ENCODE assay signal across 22 mouse cellular contexts in the genomic region with DNA sequence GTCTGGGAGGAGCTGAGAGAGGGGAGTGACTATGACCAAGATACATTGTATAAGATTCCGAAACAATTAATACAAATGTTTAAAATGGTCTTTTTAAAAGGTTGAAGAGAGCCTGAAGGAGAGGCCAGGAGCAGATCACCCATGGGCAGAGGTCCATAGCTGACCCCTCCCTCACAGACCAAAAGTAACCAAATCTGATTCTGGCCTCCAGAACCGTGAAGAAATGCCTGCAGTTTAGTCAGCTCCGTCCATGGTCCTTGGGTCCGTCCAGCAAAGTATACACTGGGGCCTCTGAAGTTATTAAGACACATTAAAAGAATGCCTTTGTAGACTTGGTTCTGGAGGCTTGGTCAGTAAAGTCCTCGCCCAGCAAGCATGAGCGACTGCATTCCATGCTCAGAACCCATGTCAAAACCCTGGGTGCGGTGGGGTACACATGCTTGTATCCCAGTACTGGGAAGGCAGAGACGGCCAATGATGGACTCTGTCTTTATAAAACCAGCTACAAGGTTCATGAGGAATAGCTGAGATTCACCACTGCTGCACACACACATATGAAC.
DNase-seq lines count a peak whose midpoint lies in the region; ATAC-seq and TF ChIP-seq lines count a peak whose summit lies in the region.
"Had no signal": no experiment of that assay in that cellular context is flagged by ENCODE, and none has a peak within 500 bp of the region (broad histone marks: within the 10 kb centered on the region; RNA-seq: fewer than 3 reads in every experiment).

No protein-coding gene starts in this region.

- H3K9me3 ChIP-seq in heart, embryonic 10.5 days: no peaks in the 10 kb centered on the region
- no peaks in the 10 kb centered on the region for H3K9me3 ChIP-seq in stomach, embryonic 15.5 days
- no peaks in the 10 kb centered on the region for H3K9me3 ChIP-seq in stomach, postnatal 0 days (ENCODE audit: control insufficient read depth, low read length)
- H3K9me3 ChIP-seq in kidney, postnatal 0 days (replicated peaks; ENCODE audit: low read length): no peaks in the 10 kb centered on the region
- H3K9me3 ChIP-seq: embryonic facial prominence, embryonic 15.5 days; heart, embryonic 13.5 days; limb, embryonic 10.5 days; megakaryocyte, embryonic 14.5 days had no signal

- no peak for TF ChIP-seq EP300 in stomach, postnatal 0 days (optimal IDR thresholded peaks at IDR 0.05)

- no peak for TF ChIP-seq CTCF in stomach, postnatal 0 days (IDR thresholded peaks at IDR 0.05; ENCODE audit: low read depth)
- no peak for TF ChIP-seq CTCF in kidney, postnatal 0 days (IDR thresholded peaks at IDR 0.05; ENCODE audit: low read depth)
- no peak for TF ChIP-seq CTCF in small intestine, adult 2 months (IDR thresholded peaks at IDR 0.05; ENCODE audit: extremely low read depth, insufficient read length, insufficient replicate concordance, low read depth, low read length)

- no peak for TF ChIP-seq POLR2A in small intestine, adult 2 months (IDR thresholded peaks at IDR 0.05; ENCODE audit: low read depth, low read length)

- no peak overlapping the region for H3K4me3 ChIP-seq in heart, embryonic 10.5 days
- no peak overlapping the region for H3K4me3 ChIP-seq in stomach, embryonic 15.5 days (replicated peaks)
- no peak overlapping the region for H3K4me3 ChIP-seq in stomach, postnatal 0 days (ENCODE audit: low read depth, low read length)
- H3K4me3 ChIP-seq in kidney, postnatal 0 days (replicated peaks; ENCODE audit: low read depth, low read length): no peak overlapping the region
- no peak overlapping the region for H3K4me3 ChIP-seq in small intestine, adult 2 months (ENCODE audit: low read depth, low read length)
- H3K4me3 ChIP-seq: embryonic facial prominence, embryonic 15.5 days; heart, embryonic 13.5 days; layer of hippocampus, adult 2 months; left cerebral cortex, adult 2 months; limb, embryonic 10.5 days; megakaryocyte, embryonic 14.5 days had no signal

- ATAC-seq in stomach, embryonic 15.5 days (ENCODE audit: insufficient read depth, low FRiP score, low read depth): no peak
- ATAC-seq in stomach, postnatal 0 days (ENCODE audit: low FRiP score, low TSS enrichment): no peak
- peak; percentile 48; the same call in 1 of the 2 replicates for ATAC-seq in kidney, postnatal 0 days (replicated peaks; ENCODE audit: low FRiP score, low read depth)
- ATAC-seq: CD4-positive, CD25-positive, alpha-beta regulatory T cell, adult 4 months; forebrain, postnatal 0 days had no signal

- 88% methylated on average over 8 of the region's 8 CpGs for WGBS in heart, embryonic 10.5 days
- 84% methylated on average over 8 of the region's 8 CpGs for WGBS in stomach, embryonic 15.5 days
- WGBS in stomach, postnatal 0 days: 70% methylated on average over 8 of the region's 8 CpGs
- WGBS in kidney, postnatal 0 days: 51% methylated on average over 8 of the region's 8 CpGs
- WGBS in small intestine, adult 2 months: 57% methylated on average over 8 of the region's 8 CpGs

- H3K4me1 ChIP-seq in heart, embryonic 10.5 days: peaks cover 32% of the 10 kb centered on the region
- H3K4me1 ChIP-seq in stomach, embryonic 15.5 days: no peaks in the 10 kb centered on the region; the same call in 1 of the 2 replicates
- H3K4me1 ChIP-seq in stomach, postnatal 0 days (replicated peaks; ENCODE audit: control insufficient read depth, insufficient read depth): peaks cover 4% of the 10 kb centered on the region; the same call in 1 of the 2 replicates
- H3K4me1 ChIP-seq in kidney, postnatal 0 days (replicated peaks; ENCODE audit: insufficient read depth, low read length): peaks cover 3% of the 10 kb centered on the region; the same call in 1 of the 2 replicates
- peaks cover 36% of the 10 kb centered on the region; the same call in 1 of the 2 replicates for H3K4me1 ChIP-seq in small intestine, adult 2 months (ENCODE audit: control insufficient read depth, insufficient read depth, insufficient read length, low read length)
- H3K4me1 ChIP-seq: limb, embryonic 10.5 days had no signal

- peaks cover 16% of the 10 kb centered on the region; the same call in 1 of the 2 replicates for H3K27me3 ChIP-seq in heart, embryonic 10.5 days (ENCODE audit: insufficient read depth, poor library complexity, severe bottlenecking)
- no peaks in the 10 kb centered on the region for H3K27me3 ChIP-seq in stomach, embryonic 15.5 days (replicated peaks)
- no peaks in the 10 kb centered on the region for H3K27me3 ChIP-seq in stomach, postnatal 0 days (ENCODE audit: control insufficient read depth, insufficient read depth, low read length)
- no peaks in the 10 kb centered on the region for H3K27me3 ChIP-seq in kidney, postnatal 0 days (ENCODE audit: insufficient read depth, low read length)
- no peaks in the 10 kb centered on the region for H3K27me3 ChIP-seq in small intestine, adult 2 months (ENCODE audit: control insufficient read depth, insufficient read depth, low read length)
- H3K27me3 ChIP-seq: embryonic facial prominence, embryonic 15.5 days had no signal

- no peak overlapping the region for H3K4me2 ChIP-seq in stomach, embryonic 15.5 days
- no peak overlapping the region for H3K4me2 ChIP-seq in stomach, postnatal 0 days (replicated peaks; ENCODE audit: low read depth)
- no peak overlapping the region for H3K4me2 ChIP-seq in kidney, postnatal 0 days (ENCODE audit: low read length)
- H3K4me2 ChIP-seq: embryonic facial prominence, embryonic 15.5 days; heart, embryonic 13.5 days had no signal

- H3K36me3 ChIP-seq in heart, embryonic 10.5 days: no peaks in the 10 kb centered on the region
- no peaks in the 10 kb centered on the region for H3K36me3 ChIP-seq in stomach, embryonic 15.5 days
- H3K36me3 ChIP-seq in stomach, postnatal 0 days (ENCODE audit: control insufficient read depth, insufficient read depth, low read length): no peaks in the 10 kb centered on the region
- H3K36me3 ChIP-seq in kidney, postnatal 0 days (ENCODE audit: insufficient read depth, low read length): no peaks in the 10 kb centered on the region
- peaks cover 12% of the 10 kb centered on the region for H3K36me3 ChIP-seq in small intestine, adult 2 months (ENCODE audit: control insufficient read depth, insufficient read depth, low read length)
- H3K36me3 ChIP-seq: embryonic facial prominence, embryonic 15.5 days; heart, embryonic 13.5 days; limb, embryonic 10.5 days had no signal

- no peak for DNase-seq in heart, embryonic 10.5 days (ENCODE audit: low spot score)
- no peak for DNase-seq in heart, postnatal 4 days
- DNase-seq in stomach, postnatal 0 days (ENCODE audit: low spot score): no peak
- peak; percentile 47 for DNase-seq in kidney, postnatal 0 days (ENCODE audit: low spot score)
- DNase-seq in MN1 (ENCODE audit: low spot score): no peak
- no peak for DNase-seq in gastrocnemius, postnatal 4 days (ENCODE audit: low spot score in 2 of 2)
- DNase-seq: adrenal gland, postnatal 14 days; cerebellum, adult 11 months; cerebellum, postnatal 10 days; forebrain, postnatal 0 days; heart, adult 11 months; lung, postnatal 10 days; thymus, postnatal 14 days had no signal

- H3K27ac ChIP-seq in heart, embryonic 10.5 days: peak overlapping the region; percentile 49; the same call in 1 of the 2 replicates
- peak overlapping the region; percentile 26; the same call in 1 of the 2 replicates for H3K27ac ChIP-seq in stomach, embryonic 15.5 days
- H3K27ac ChIP-seq in stomach, postnatal 0 days (replicated peaks): no peak overlapping the region
- H3K27ac ChIP-seq in kidney, postnatal 0 days: peak overlapping the region; percentile 78
- H3K27ac ChIP-seq in small intestine, adult 2 months (ENCODE audit: insufficient read depth, low read depth, low read length): peak overlapping the region; percentile 99
- H3K27ac ChIP-seq: heart, embryonic 13.5 days; layer of hippocampus, adult 2 months; left cerebral cortex, adult 2 months; limb, embryonic 10.5 days had no signal

- H3K9ac ChIP-seq in stomach, embryonic 15.5 days: no peak overlapping the region
- H3K9ac ChIP-seq in stomach, postnatal 0 days (ENCODE audit: low read length): no peak overlapping the region
- H3K9ac ChIP-seq in kidney, postnatal 0 days (ENCODE audit: low read depth, low read length): no peak overlapping the region
- H3K9ac ChIP-seq: embryonic facial prominence, embryonic 15.5 days; forebrain, postnatal 0 days; heart, embryonic 13.5 days had no signal
